Mouse (Mus musculus): Measurements from ENCODE around the gene Olfr711. TPM values are rescaled to one million over a fixed set of nuclear protein-coding genes. Genes with fewer than 3 reads are reported as not detected.
"Not testable (repeated sequence)": the region's sequence is repeated elsewhere in the genome, so short reads cannot be mapped to it uniquely, and the experiment has no call there.

Olfr711 gene
- not detected in 2 replicates for polyA plus RNA-seq (2012; ENCODE audit: insufficient read depth, insufficient read length, missing spikeins)

DNA sequence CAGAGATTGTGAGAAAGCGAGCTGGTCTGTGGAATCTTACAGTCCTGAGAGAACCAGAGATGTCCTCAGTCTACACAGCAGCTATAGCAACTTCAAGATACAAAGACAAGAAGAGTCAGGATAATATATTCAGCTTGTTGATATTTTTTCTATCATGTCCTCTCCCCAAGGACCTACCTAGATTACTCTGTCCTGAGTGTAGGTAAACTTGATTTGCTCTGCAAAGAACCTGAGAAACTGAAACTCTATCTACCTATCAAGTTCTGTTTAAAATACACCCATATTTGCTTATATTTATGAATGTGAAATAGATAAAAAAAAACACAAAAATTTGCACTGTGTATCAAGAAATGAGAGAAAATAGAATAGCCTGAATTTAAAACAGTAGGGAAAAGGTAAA, at the start of gene Olfr711:
TSS of gene Olfr711 (minus strand) at position 101 of the 400 bp plus-strand sequence.
- no peaks in the 10 kb centered on the region for H3K4me1 ChIP-seq (ENCODE audit: control insufficient read depth, insufficient read depth, low read length)
- no peak within 1 kb of the TSS for H3K27ac ChIP-seq (ENCODE audit: insufficient read depth, low read depth, low read length)
- TF ChIP-seq POLR2A (IDR thresholded peaks at IDR 0.05; ENCODE audit: borderline replicate concordance, low read depth, low read length) (no peak), CTCF (IDR thresholded peaks at IDR 0.05; ENCODE audit: low read depth, low read length) (no peak)
- H3K4me3 ChIP-seq (ENCODE audit: insufficient read depth, low read length), result no peak within 1 kb of the TSS

DNA sequence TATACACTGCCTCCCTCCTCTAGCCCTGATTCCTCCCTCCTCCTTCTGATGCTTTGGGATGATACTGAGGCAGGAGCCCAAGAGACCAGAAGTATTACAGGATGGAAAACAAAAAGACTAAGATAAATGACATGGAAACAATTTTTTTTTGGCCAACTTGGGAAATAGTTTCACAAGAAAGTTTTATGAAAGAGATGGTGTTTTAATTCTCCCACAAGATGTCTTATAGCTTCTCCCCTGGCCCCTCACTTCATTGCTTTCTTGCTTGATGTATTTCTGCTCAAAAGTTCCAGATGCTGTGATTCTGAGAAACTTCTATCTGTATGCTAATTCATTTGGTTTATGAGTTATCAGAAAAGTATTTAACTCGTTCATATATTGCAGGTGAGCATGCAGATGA, 30.7 kb upstream of the Olfr711 start, which contains the start of gene Olfr2:
TSS of gene Olfr2 (minus strand) at position 101 of the 400 bp plus-strand sequence.
- no peak within 1 kb of the TSS for H3K27ac ChIP-seq (ENCODE audit: insufficient read depth, low read depth, low read length)
- H3K4me1 ChIP-seq (ENCODE audit: control insufficient read depth, insufficient read depth, low read length), result no peaks in the 10 kb centered on the region
- no peak for TF ChIP-seq POLR2A (IDR thresholded peaks at IDR 0.05; ENCODE audit: borderline replicate concordance, low read depth, low read length)
- no peak for TF ChIP-seq CTCF (IDR thresholded peaks at IDR 0.05; ENCODE audit: low read depth, low read length)
- H3K4me3 ChIP-seq (ENCODE audit: insufficient read depth, low read length), result no peak within 1 kb of the TSS

DNA sequence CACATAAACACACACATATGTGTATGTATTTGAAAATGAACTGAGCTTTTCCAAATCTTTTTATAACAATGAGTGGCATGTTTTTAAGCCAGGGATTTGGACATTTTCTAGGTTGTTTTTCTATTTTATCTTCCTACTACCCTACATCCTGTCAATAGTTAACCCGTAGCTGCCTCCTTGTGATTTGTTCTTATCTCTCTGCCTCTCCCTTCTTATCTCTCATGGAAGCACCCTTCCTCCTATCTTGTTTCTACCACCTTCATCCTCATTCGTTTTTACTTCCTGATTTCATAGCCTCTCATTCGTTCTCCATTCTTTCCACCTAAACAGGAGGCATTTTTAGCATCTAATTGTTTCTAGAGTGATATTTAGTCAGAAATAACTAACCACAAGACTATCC, 28.9 kb upstream of the Olfr711 start:
- no peaks in the 10 kb centered on the region for H3K4me1 ChIP-seq (ENCODE audit: control insufficient read depth, insufficient read depth, low read length)
- H3K4me3 ChIP-seq (ENCODE audit: insufficient read depth, low read length), result no peak overlapping the region
- no peak overlapping the region for H3K27ac ChIP-seq (ENCODE audit: insufficient read depth, low read depth, low read length)
- TF ChIP-seq POLR2A (IDR thresholded peaks at IDR 0.05; ENCODE audit: borderline replicate concordance, low read depth, low read length), result no peak
- no peak for TF ChIP-seq CTCF (IDR thresholded peaks at IDR 0.05; ENCODE audit: low read depth, low read length)

DNA sequence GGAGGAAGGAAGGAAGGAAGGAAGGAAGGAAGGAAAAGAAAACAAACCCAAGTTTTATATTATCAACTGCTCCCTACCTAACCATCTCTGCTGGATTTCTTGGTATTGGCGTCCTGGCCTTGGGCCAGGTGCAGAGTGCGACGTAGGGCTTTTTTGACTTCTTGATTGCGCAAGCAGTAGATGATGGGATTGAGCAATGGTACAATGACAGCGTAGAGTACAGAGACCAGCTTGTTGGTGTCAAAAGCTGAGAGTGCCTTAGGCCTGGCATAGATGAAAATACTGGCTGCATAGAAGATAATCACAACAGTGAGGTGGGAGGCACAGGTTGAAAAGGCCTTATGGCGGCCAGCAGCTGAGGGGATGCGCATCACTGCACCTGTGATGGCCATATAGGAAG, 25.5 kb upstream of the Olfr711 start:
- Histone ChIP-seq H3K4me1 (ENCODE audit: control insufficient read depth, insufficient read depth, low read length) (no peaks in the 10 kb centered on the region), H3K4me3 (ENCODE audit: insufficient read depth, low read length) (no peak overlapping the region), H3K27ac (ENCODE audit: insufficient read depth, low read depth, low read length) (no peak overlapping the region)
- TF ChIP-seq POLR2A (IDR thresholded peaks at IDR 0.05; ENCODE audit: borderline replicate concordance, low read depth, low read length), result no peak
- no peak for TF ChIP-seq CTCF (IDR thresholded peaks at IDR 0.05; ENCODE audit: low read depth, low read length)

DNA sequence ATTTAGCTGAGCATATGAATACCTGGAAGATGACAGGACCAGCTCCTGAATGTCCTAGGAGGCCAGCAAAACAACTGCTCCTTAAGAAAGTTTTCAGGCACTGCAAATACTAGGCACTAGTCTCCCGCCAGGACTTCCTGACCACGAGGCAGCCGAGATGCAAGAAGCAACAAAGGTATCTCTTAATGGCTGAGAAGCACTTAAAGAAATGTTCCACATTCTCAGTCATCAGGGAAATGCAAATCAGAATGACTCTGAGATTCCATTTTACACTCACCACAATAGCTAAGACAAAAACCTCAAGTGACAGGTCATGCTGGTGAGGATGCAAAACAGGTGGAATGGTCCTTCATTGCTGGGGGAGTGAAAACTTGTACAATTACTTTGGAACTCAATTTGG, 10.0 kb upstream of the Olfr711 start:
- Histone ChIP-seq H3K27ac (ENCODE audit: insufficient read depth, low read depth, low read length) (no peak overlapping the region), H3K4me3 (ENCODE audit: insufficient read depth, low read length) (peak overlapping the region; percentile 5; the same call in 1 of the 2 replicates), H3K4me1 (ENCODE audit: control insufficient read depth, insufficient read depth, low read length) (no peaks in the 10 kb centered on the region)
- TF ChIP-seq CTCF (IDR thresholded peaks at IDR 0.05; ENCODE audit: low read depth, low read length) (no peak), POLR2A (IDR thresholded peaks at IDR 0.05; ENCODE audit: borderline replicate concordance, low read depth, low read length) (no peak)

DNA sequence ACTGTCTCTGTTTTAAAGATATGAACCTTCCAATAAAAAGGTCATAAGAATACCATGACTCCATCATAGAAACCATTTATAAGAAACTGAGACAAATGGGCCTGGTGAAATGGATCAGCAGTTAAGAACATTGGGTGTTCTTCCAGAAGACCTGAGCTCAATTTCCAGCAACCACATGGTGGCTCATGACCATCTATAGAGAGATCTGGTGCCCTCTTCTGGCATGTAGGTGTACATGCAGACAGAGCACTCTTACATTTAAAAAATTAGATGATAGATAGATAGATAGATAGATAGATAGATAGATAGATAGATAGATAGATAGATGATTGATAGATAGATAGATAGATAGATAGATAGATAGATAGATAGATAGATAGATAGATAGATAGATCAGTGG, 7.8 kb downstream of the Olfr711 start:
- not testable (repeated sequence) for H3K4me3 ChIP-seq (ENCODE audit: insufficient read depth, low read length); H3K27ac ChIP-seq (ENCODE audit: insufficient read depth, low read depth, low read length); H3K4me1 ChIP-seq (ENCODE audit: control insufficient read depth, insufficient read depth, low read length)

DNA sequence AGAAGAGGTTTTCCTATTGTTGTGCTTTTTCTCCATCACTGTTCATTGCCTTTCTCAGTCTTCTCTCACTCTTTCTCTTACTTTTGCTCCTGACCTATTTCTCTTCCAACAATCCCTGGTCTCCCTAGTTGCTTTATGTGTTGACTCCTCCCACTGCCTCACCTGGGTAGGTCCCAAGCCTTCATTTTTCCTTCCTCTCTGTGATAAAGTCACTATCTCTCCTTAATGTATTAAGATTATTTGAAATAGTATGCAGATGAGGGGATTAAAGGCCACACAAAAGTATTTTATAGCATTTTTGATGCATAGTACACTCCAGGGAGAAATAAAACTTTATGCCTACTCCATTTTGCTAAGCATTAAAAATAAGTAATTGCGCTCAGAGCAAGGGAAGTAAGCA, 11.4 kb downstream of the Olfr711 start, which contains the start of gene Olfr6:
TSS of gene Olfr6 (minus strand) at position 101 of the 400 bp plus-strand sequence.
- H3K4me1 ChIP-seq (ENCODE audit: control insufficient read depth, insufficient read depth, low read length), result no peaks in the 10 kb centered on the region
- no peak for TF ChIP-seq CTCF (IDR thresholded peaks at IDR 0.05; ENCODE audit: low read depth, low read length)
- TF ChIP-seq POLR2A (IDR thresholded peaks at IDR 0.05; ENCODE audit: borderline replicate concordance, low read depth, low read length), result no peak
- H3K4me3 ChIP-seq (ENCODE audit: insufficient read depth, low read length), result no peak within 1 kb of the TSS
- no peak within 1 kb of the TSS for H3K27ac ChIP-seq (ENCODE audit: insufficient read depth, low read depth, low read length)

DNA sequence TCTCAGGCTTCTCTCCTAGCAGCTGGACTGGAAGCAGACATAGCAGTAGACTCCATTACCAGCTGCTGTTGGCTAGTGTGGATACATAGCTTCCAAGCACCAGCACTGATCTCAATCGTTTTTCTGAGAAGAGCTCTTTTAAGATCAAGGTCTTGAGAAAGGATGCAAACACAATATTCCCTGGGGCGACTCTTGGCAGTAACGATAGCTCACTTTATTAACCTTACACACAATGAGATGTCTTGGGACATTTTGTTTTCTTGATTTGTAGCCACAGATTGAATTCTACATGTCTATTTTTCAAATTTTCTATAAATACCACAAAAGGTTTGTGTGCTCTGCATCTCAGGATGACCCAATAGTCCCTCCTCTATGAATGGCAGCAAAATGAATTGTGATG, 27.0 kb downstream of the Olfr711 start, which contains the start of gene Olfr710:
TSS of gene Olfr710 (minus strand) at position 101 of the 400 bp plus-strand sequence.
- no peak within 1 kb of the TSS for H3K4me3 ChIP-seq (ENCODE audit: insufficient read depth, low read length)
- no peak within 1 kb of the TSS for H3K27ac ChIP-seq (ENCODE audit: insufficient read depth, low read depth, low read length)
- no peaks in the 10 kb centered on the region for H3K4me1 ChIP-seq (ENCODE audit: control insufficient read depth, insufficient read depth, low read length)
- no peak for TF ChIP-seq POLR2A (IDR thresholded peaks at IDR 0.05; ENCODE audit: borderline replicate concordance, low read depth, low read length)
- TF ChIP-seq CTCF (IDR thresholded peaks at IDR 0.05; ENCODE audit: low read depth, low read length), result no peak

DNA sequence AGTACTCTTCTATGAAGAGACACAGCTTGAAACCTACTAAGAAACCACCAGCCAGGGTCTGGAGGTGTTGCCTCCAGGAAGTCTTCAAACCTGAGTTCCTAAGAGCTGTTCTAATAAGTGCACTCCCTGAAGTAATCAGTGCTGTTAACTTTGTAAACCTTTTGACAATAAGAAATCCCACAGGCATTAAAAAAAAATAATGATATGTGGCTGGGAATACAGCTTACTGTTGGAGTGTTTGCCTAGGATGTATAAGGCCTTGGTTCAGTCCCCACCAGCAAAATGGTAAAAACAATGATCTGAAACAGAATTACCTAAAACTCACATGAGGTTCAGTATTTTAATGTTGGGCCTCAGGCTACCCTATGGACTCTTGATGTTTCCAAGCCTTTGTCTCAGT, 43.1 kb downstream of the Olfr711 start, which contains the start of gene Olfr709-ps1:
TSS of gene Olfr709-ps1 (minus strand) at position 101 of the 400 bp plus-strand sequence.
- TF ChIP-seq POLR2A (IDR thresholded peaks at IDR 0.05; ENCODE audit: borderline replicate concordance, low read depth, low read length) (no peak), CTCF (IDR thresholded peaks at IDR 0.05; ENCODE audit: low read depth, low read length) (no peak)
- Histone ChIP-seq H3K4me1 (ENCODE audit: control insufficient read depth, insufficient read depth, low read length) (no peaks in the 10 kb centered on the region), H3K27ac (ENCODE audit: insufficient read depth, low read depth, low read length) (no peak within 1 kb of the TSS), H3K4me3 (ENCODE audit: insufficient read depth, low read length) (no peak within 1 kb of the TSS)

DNA sequence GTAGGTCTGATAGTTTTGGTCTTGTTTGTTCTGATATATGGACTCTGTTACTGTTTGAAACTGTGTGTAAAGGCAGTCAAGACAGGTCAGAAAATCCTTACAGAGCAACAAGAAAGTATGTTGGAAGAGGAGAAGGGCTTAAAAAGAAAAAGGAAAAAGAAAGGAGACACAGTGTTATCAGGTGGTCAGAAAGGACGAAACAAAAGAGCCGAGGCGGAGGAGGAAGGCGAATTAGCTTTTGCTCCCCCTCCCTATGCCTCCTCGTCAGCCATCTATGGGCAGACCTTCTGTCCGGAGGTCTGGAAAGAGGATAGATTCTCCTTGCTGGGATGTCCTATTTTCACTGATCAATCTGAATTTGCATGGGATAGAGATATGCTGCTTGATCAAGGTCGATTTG, 54.3 kb downstream of the Olfr711 start:
- H3K27ac ChIP-seq (ENCODE audit: insufficient read depth, low read depth, low read length); H3K4me1 ChIP-seq (ENCODE audit: control insufficient read depth, insufficient read depth, low read length); H3K4me3 ChIP-seq (ENCODE audit: insufficient read depth, low read length): not testable (repeated sequence)

Other genes starting within 250 kb of the Olfr711 start
- not detected in 2 replicates for gene Olfr697, start 233.0 kb downstream of the Olfr711 start, polyA plus RNA-seq (2012; ENCODE audit: insufficient read depth, insufficient read length, missing spikeins)
- not detected in 2 replicates for gene Olfr698, start 220.1 kb downstream of the Olfr711 start, polyA plus RNA-seq (2012; ENCODE audit: insufficient read depth, insufficient read length, missing spikeins)
- gene Olfr699, start 182.3 kb downstream of the Olfr711 start, polyA plus RNA-seq (2012; ENCODE audit: insufficient read depth, insufficient read length, missing spikeins), result not detected in 2 replicates
- not detected in 2 replicates for gene Olfr700, start 166.6 kb downstream of the Olfr711 start, polyA plus RNA-seq (2012; ENCODE audit: insufficient read depth, insufficient read length, missing spikeins)
- not detected in 2 replicates for gene Olfr701, start 161.3 kb downstream of the Olfr711 start, polyA plus RNA-seq (2012; ENCODE audit: insufficient read depth, insufficient read length, missing spikeins)
- not detected in 2 replicates for gene Olfr702, start 141.6 kb downstream of the Olfr711 start, polyA plus RNA-seq (2012; ENCODE audit: insufficient read depth, insufficient read length, missing spikeins)
- gene Olfr703, start 132.1 kb downstream of the Olfr711 start, polyA plus RNA-seq (2012; ENCODE audit: insufficient read depth, insufficient read length, missing spikeins), result not detected in 2 replicates
- not detected in 2 replicates for gene Olfr704, start 112.3 kb downstream of the Olfr711 start, polyA plus RNA-seq (2012; ENCODE audit: insufficient read depth, insufficient read length, missing spikeins)
- gene Olfr705, start 98.6 kb downstream of the Olfr711 start, polyA plus RNA-seq (2012; ENCODE audit: insufficient read depth, insufficient read length, missing spikeins), result not detected in 2 replicates
- gene Olfr706, start 87.3 kb downstream of the Olfr711 start, polyA plus RNA-seq (2012; ENCODE audit: insufficient read depth, insufficient read length, missing spikeins), result not detected in 2 replicates
- gene Olfr707, start 74.2 kb downstream of the Olfr711 start, polyA plus RNA-seq (2012; ENCODE audit: insufficient read depth, insufficient read length, missing spikeins), result not detected in 2 replicates
- not detected in 2 replicates for gene Olfr1532-ps1, start 67.5 kb downstream of the Olfr711 start, polyA plus RNA-seq (2012; ENCODE audit: insufficient read depth, insufficient read length, missing spikeins)
- gene Olfr709-ps1, start 43.2 kb downstream of the Olfr711 start, polyA plus RNA-seq (2012; ENCODE audit: insufficient read depth, insufficient read length, missing spikeins), result 0.23 TPM in 1 of 2 replicates, not detected in the other
- gene Olfr710, start 27.1 kb downstream of the Olfr711 start, polyA plus RNA-seq (2012; ENCODE audit: insufficient read depth, insufficient read length, missing spikeins), result not detected in 2 replicates
- not detected in 2 replicates for gene Olfr6, start 11.5 kb downstream of the Olfr711 start, polyA plus RNA-seq (2012; ENCODE audit: insufficient read depth, insufficient read length, missing spikeins)
- 0.13 TPM in 1 of 2 replicates, not detected in the other for gene Olfr2, start 30.6 kb upstream of the Olfr711 start, polyA plus RNA-seq (2012; ENCODE audit: insufficient read depth, insufficient read length, missing spikeins)
- not detected in 2 replicates for gene Olfr713, start 55.7 kb upstream of the Olfr711 start, polyA plus RNA-seq (2012; ENCODE audit: insufficient read depth, insufficient read length, missing spikeins)
- gene Olfr714, start 95.5 kb upstream of the Olfr711 start, polyA plus RNA-seq (2012; ENCODE audit: insufficient read depth, insufficient read length, missing spikeins), result not detected in 2 replicates
- not detected in 2 replicates for gene Olfr17, start 117.8 kb upstream of the Olfr711 start, polyA plus RNA-seq (2012; ENCODE audit: insufficient read depth, insufficient read length, missing spikeins)
- gene Olfr715b, start 134.9 kb upstream of the Olfr711 start, polyA plus RNA-seq (2012; ENCODE audit: insufficient read depth, insufficient read length, missing spikeins), result 0.20 TPM in 1 of 2 replicates, not detected in the other
- gene Olfr715, start 155.6 kb upstream of the Olfr711 start, polyA plus RNA-seq (2012; ENCODE audit: insufficient read depth, insufficient read length, missing spikeins), result not detected in 2 replicates
- gene Olfr716, start 162.9 kb upstream of the Olfr711 start, polyA plus RNA-seq (2012; ENCODE audit: insufficient read depth, insufficient read length, missing spikeins), result not detected in 2 replicates
- not detected in 2 replicates for gene Nlrp14, start 191.5 kb upstream of the Olfr711 start, polyA plus RNA-seq (2012; ENCODE audit: insufficient read depth, insufficient read length, missing spikeins)
- not detected in 2 replicates for gene Rbmxl2, start 234.0 kb upstream of the Olfr711 start, polyA plus RNA-seq (2012; ENCODE audit: insufficient read depth, insufficient read length, missing spikeins)